Mouse (Mus musculus): ENCODE results near the gene Lrrc75b. TPM values are rescaled to one million over a fixed set of nuclear protein-coding genes. Genes with fewer than 3 reads are reported as not detected.
"Not testable (repeated sequence)": the region's sequence is repeated elsewhere in the genome, so short reads cannot be mapped to it uniquely, and the experiment has no call there.

Gene Lrrc75b
- total RNA-seq, 2 experiments from 2014 or later: 0.32 to 0.40 TPM

DNA sequence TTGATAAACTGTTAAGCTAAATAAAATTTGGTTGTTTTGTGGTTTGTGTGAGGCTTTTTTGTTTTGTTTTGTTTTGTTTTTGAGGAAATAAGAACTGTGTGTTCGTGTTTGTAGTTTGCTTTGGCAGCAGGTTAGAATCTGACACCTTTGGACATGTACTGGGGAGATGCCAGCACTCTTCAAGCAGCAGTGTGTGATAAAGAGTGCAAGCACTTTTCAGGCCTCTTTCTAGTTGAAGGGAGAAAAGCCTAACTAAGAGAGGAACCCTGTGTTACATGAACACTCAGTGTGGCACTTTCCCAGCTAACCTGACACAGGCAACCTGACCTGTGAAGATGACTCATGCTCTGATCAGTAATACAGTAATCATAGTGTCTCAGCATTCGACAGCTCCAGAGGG lies 24.7 kb downstream of the Lrrc75b start:
- no peak for DNase-seq (ENCODE audit: low spot score in 2 of 2)

DNA sequence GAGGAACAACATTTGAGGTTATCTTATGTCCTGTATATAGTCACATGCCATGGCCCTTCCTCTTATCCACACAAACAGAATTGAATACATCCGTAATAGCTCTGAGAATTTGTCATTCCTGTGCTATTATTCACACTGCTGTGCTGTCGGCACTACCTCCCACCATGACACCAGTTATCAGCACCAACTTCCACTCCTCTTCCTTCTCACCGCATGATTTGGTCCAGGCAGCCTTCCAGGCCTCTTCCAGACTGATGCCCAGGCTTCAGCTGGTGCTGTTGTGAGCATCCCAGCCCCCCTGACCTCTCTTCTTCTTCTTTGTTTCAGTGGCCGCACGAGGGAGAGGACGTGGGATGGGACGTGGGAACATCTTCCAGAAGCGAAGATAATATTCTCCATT lies 25.2 kb downstream of the Lrrc75b start:
- no peak for DNase-seq (ENCODE audit: low spot score in 2 of 2)

DNA sequence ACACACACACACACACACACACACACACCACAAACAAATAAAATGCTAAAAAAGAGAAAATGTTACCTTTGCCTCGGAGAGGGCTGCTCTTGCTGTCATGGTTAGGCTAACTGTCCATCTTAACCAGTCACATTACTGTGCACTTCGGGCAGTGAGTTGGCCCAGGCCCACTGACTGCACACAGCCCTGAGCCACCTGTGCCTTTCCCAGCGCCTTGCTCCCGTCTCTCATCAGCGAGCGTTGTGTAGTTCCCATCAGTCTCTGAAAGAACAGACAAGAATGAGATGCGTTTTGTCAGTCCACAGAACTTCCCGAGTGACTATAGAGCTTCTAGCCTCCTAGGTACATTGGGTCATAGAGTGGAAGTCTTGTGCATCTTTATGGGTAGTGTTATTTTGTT lies 25.9 kb downstream of the Lrrc75b start:
- no peak for DNase-seq (ENCODE audit: low spot score in 2 of 2)

DNA sequence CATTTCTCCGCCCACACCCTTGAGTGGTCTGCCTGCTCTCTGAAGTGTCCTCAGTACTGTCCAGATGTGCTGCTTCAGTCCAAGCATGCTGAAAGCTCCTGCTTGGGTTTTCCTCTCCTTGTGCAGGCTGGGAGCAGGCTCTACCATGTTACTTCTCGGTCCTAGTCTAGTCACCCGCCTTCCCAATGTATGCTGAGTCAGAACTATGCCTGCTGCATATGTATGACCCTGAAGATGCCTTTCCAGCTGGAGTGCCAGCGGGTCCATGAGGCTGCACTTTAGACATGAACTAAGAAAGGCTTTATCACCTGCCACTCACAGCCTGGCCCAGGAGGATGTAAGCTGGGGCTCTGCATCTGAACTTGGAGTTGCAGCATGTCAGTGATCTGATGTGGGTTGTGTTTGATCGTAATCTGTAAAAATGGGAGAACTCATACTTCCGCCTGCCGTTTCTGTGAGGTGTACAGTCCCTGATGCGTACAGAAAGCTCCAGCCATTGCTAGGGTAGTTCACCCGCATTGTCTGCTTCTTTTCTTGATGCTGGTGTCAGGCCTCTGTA lies 28.5 kb downstream of the Lrrc75b start:
- DNase-seq (ENCODE audit: low spot score in 2 of 2): no peak

DNA sequence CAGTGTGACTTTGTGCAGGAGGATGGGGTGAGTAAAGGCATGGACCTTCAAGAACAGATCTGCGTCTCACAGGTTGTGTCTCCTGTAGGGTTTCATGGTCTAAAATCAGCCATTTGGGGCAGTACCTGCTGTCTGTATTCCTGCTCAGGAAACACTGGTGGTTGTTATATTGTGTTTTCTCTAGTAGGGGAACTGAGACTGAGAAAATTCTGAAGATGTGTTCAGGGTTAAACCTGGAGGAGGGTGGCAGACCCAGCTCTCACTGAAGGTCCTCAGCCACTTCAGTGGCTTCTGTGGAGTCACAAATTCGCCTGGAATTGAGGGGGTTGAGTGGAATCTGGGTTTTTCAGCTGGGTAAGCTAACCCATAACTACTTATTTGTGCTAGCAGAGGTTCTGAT lies 29.8 kb downstream of the Lrrc75b start:
- no peak for DNase-seq (ENCODE audit: low spot score in 2 of 2)

DNA sequence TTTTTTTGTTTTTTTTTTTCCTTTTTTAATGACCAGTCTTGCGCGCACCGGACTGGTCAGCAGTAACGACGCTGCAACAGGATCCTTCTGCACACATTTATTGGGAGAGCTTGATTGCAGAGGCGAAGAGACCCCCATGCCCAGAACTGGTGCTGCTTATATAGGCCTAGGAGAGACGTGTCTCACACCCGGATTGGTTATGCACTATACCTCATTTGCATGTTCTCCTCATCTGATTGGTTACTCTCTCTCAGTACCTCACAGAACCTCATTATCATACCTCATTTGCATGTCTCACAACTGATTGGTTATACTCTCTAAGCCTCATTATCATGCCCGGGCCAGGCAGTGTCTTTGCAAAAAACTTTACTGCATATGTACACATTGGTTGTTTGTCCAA lies 34.7 kb downstream of the Lrrc75b start:
- not testable (repeated sequence) for DNase-seq (ENCODE audit: low spot score in 2 of 2)

DNA sequence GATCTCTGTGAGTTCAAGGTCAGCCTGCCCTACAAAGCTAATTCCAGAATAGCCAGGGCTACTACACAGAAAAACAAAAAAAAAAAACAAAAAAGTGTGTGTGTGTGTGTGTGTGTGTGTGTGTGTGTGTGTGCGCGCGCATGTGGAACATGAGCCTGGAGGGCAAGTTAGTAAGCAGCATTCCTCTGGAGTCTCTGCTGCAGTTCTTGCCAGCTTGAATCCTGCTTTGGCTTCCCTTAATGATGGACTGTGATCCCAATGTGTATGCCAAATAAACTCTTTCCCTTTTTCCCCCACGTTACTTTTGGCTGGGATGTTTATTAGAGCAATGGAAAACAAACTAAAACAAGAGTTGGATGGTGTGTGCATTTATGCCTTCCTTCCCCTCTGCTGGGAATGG lies 38.5 kb downstream of the Lrrc75b start:
- no peak for DNase-seq (ENCODE audit: low spot score in 2 of 2)

DNA sequence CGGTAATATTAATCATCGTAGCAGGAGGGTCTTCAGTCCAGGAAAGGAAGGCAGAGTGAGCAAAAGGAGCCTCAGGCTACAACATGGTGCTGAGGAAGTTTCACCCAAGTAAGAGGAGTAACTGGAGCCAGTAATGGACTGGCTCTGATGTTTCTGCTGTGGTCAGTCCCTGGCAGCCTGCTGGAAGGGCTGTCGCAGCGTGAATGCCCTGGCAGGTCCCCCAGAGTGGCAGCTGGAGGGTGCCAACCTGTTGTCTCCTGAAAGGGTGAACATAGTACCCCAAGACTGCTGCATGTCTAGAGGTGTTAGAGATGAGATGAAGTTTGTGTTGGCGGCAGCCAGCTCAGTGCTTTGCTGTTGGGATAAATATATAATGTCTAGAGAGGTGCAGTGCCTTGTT lies 39.5 kb downstream of the Lrrc75b start:
- no peak for DNase-seq (ENCODE audit: low spot score in 2 of 2)

DNA sequence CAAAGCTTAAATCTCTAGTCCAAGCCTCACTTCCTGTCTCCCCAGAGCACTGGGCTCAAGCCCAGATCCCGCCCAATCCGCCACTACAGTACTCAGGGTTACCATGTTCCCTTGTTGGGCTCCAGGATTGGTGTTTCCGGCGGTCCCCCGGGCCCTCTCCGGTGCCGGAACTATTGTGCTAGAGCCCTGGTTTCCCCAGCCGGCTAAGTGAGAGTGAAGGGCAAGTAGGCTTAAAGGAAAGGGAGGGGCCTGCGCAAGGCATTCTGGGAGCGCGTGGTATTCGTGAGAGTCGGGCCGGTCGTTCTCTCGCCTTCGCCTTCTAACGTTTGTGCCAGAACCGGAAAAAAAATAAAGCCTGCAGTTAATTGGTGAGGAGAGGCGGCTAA lies 42.4 kb downstream of the Lrrc75b start, which contains the start of gene Gucd1:
Gene Gucd1, minus strand, starts transcription at position 215 of the 386 bp plus-strand sequence.
- peak; percentile 93 to 94 for DNase-seq (ENCODE audit: low spot score in 2 of 2)

DNA sequence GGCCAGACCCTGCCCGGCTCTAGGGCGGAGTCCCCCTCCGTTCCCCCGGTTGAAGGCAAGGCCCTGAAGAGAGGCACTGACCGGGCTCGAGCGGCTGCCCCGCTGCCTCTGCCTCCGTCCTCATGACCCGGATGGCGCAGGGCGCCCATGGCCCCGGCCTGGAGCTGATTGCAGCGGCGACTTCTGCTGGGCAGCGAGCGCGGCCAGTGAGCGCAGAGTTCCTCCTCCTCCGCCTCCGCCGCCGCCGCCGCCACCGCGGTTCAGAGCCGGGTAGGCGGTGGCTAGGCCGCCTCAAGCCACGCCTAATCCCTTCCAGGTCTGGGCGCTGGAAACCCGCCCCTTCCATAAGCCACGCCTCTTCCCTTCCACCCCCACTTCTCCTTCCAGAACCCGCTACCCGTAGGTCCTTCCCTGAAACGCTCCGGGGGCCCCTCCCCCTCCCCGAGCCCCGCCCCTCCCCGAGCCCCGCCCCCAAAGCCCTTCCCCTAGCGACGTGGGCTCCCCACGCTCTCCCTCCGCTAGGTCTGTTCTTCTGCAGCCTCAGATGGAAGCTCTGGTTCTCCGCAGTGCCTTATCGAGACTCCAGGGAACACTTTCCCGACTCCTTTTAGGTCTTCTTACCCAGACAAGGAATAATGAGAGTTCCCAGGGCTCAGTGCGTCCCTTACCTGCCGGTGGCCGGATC lies 42.9 kb downstream of the Lrrc75b start, which contains the start of gene Snrpd3:
Gene Snrpd3, plus strand, starts transcription at position 479 of the 685 bp plus-strand sequence.
- DNase-seq (ENCODE audit: low spot score in 2 of 2): peak; percentile 83 to 86

DNA sequence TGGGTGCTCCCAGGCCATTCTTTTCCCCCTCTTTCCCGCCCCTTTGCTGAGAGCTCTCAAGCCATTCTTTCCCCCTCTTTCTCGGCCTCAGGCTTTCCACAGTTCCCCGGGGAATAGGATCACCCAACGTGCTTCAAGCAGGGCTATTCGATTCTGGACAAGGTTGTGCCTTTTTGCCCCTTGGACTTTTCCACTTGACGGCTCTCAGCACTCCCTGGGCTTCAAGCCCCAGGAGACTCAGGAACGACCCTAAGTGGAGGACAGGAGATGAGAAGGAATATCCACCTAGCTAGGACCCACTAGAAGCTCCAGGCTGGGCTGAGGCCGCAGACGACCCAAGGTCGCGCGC lies 43.4 kb downstream of the Lrrc75b start:
- DNase-seq (ENCODE audit: low spot score in 2 of 2): no peak

DNA sequence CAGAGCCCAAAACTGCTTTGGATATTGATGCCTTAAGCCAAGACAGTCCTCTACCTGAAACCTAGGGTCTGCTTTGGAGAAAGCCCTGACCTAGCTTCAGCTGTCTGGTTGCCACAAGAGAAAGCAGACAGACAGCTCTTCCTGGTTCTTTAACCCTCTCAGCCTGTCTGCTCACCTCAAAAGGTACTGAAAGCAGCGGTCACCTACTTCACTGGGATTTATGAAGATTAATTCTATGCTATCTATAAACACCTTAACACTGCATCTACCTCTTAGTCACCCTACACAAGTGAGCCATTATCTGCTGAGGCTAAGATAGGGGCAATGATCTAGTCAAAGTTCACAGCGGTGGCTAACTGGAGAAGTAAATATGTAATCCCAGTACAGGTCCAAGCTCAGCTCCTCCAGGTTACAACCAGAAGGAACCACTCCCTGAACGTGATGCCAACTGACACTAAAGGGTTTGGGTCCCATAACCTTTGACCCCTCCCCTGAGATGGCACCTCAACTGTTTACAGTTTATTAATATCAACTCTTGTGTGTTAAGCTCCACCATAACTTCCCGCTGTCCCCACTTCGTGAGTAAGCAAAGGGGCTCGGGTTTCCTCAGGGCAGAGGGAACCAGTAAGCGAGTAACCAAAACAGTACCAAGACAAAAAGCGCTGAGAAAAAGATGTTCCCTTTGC lies 43.9 kb downstream of the Lrrc75b start:
- DNase-seq (ENCODE audit: low spot score in 2 of 2): no peak

DNA sequence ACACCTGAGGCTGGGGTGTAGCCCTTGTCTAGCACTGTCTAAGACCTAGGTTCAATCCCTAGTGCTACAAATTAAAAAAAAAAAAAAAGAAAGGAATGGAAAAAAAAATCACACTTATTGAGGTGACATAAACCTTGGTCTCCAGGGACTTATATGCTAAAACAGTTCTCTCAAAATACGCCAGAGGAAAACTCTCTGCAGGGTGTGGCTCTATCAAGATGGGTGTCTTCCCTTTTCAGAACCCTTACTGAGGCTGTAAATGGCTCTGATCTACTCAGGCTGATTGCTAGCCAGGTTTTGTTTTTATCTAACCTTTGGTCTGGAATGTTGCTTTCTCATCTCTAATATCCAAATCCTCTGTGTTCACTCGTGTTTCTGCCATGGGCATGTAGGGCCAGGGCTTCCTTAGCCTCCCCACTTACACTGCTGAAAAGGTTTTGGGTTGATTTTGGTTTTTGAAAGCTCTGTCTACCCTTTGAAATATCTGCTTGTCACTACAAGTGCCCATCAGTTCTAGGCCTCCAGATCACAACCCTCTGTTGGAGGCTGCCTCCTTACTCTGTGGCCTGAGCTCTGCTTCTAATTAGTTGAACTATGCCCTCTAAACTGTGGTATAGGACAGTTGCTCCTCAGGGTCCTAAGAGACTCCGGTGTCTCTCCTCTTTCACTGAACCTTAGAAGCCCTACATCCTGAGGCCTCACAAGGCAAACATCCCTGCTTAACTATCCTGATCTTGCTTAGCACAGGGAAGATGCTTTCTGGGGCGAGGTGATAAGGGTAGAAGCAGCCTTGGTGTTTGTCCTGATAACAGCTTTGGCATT lies 44.7 kb downstream of the Lrrc75b start:
- DNase-seq (ENCODE audit: low spot score in 2 of 2): no peak

DNA sequence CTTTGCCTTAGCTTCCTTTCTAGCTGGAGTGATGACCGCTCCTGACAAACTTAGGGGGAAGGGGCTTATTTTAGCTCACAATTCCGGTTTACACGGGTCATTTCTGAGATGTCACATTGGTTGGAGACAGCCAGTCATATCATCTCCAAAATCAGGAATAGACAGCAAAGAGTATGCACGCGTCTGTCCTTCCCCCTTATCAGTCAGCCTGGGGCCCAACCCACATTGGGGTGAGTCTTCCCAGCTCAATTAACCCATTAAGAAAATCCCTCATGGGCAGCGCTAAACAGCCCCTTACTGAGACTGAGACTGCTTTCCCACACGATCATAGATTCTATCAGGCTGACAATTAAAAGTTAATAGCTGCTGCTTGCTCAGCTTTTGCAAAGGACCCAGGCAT lies 45.8 kb downstream of the Lrrc75b start:
- DNase-seq (ENCODE audit: low spot score in 2 of 2): no peak

DNA sequence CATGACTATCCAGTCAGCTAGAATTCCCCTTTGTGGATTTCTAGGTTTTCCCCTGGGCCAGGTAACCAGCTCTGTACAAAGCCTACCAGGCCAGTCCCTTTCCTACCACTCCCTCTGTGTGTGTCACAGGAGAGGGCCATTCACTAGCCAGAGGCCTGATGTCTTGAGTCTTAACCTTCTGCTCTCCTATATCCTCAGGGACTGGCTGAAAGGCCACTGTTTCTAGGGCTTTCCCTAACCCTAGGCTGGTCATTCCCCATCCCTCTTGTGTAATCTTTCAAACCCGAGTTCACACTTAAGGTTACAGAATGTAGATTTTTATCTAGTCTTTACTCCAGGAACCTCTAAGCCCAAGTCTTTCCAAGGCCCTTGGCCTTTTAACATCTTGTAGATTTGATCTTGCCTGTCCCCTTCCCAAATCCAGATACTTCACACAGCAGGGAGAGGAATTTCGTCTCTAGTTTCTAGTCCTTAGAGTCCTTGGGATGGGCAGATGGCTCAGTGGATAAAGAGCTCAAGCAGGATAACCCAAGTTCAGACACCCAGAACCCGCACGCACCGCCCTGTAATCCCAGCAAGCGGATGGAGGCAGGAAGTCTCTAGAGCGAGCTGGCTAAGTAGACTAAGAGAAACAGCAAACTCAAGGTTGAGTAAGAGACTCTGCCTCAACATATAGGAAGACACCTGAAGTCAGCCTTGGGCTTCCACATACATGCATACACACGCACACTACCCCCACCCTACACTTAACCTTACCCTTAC lies 46.6 kb downstream of the Lrrc75b start:
- no peak for DNase-seq (ENCODE audit: low spot score in 2 of 2)

DNA sequence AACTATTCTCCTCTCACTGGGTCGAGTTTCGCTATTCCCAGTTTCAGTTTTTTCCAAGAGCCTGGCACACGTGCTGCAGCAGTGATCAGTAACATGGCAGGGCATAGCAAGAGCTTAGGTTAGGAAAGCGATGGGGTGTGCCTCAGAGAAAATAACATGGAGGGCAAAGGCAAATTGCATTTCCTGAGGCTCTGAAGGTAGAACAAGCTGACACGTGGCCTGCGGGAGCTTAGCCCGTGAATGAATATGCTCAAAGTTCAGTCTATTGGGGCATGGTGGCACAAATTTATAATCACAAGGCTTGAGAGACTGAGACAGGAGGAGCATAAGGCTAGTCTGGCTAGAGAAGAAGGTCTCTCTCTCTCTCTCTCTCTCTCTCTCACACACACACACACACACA lies 47.3 kb downstream of the Lrrc75b start:
- DNase-seq (ENCODE audit: low spot score in 2 of 2): no peak

DNA sequence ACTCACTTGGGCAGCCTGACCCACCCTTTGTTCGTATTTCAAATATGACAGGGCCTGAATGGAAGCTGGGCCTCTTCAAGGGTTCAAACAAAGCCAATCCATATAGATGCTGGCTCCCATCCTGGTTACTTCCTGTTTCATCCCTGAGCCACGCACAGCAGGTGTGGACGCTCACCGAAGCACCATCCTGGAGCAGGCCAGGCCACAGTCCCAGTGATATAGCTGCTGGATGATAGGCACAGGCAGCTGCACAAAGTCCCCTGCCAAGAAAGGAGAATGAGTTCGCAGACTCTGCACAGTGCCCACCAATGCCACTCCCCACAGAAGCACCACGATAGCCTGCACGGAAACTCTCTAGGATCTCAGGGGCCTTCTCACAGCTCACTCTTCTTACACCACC lies 48.2 kb downstream of the Lrrc75b start:
- no peak for DNase-seq (ENCODE audit: low spot score in 2 of 2)

DNA sequence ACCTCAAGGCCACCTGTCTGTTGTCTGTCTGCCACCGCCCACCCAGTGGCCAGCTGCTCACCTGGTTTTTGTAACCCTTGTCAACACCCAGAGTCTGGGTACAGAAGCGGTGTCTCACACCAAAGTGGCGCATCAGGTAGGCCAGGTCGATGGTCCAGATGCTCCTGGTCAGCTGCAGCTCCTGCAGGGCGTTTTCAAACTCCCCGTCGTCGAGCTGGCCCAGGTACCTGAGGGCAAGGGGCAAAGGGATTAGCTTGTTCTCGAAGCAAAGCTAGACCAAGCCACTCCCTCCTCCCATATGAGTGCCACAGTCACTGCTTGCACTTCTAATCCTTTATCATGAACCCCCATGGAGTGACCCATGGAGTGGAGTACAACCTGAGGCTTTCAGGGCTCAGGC lies 49.1 kb downstream of the Lrrc75b start:
- DNase-seq (ENCODE audit: low spot score in 2 of 2): no peak

DNA sequence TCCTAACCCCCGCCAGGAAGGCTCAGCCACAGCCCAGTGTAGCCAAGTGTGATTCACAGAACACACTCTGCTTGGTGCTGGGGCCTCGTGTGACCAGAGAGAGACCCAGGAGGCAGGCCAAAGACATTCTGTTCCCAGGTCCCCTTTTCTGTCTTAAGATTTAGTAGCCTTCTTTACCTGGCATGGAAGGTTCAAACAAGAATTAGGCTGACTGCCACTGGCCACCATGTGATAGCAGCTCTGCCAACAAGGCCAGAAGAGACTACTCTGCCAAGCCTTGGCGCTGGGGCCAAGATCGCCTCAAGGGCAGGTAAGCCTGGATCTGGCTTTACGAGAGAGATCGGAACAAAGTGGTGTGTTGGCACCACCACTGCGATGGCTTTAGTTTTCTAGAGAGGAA lies 49.7 kb downstream of the Lrrc75b start:
- peak in 1 of 2 experiments; percentile 35 for DNase-seq (ENCODE audit: low spot score in 2 of 2)

DNA sequence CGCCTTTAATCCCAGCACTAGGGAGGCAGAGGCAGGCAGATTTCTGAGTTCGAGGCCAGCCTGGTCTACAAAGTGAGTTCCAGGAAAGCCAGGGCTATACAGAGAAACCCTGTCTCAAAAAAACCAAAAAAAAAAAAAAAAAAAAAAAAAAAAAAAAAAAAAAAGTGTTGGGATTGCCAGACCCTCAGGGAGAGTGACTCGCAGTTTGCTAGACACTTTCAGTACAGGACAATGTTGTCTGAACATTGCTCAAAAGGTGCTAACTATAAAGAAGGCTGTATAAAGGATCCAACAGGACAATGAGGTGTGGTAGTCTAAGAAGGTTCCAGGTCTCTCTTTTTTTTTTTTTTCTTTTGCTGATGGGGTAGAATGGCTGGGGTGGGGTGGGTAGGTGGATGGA lies 54.2 kb downstream of the Lrrc75b start:
- not testable (repeated sequence) for DNase-seq (ENCODE audit: low spot score in 2 of 2)

DNA sequence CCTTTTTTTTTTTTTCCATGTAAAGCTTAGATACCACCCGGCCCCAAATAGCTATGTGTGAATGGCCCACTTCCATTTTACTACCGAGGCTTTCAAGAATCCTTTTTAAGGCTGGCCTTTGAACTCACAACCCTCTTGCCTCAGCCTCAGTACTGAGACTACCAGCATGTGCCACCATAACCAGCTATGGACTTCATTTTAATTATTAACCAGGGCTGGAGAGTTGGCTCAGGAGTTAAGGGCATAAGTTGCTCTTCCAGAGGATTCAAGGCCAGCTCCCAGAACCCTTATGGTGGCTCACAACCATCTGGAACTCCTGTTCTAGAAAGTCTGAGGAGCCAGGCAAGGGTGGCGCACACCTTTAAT lies 55.0 kb downstream of the Lrrc75b start:
- no peak for DNase-seq (ENCODE audit: low spot score in 2 of 2)

Data from adrenal gland, adult 18-20 months (tissue).